Mouse (Mus musculus) hematopoietic stem cell, adult 5-6 weeks (primary cell): ENCODE results near the gene Tmem88. TPM values are rescaled to one million over a fixed set of nuclear protein-coding genes. Genes with fewer than 3 reads are reported as not detected.

Experiments
- total RNA-seq: library from RNA; stranded (forward); fragments of 172-1452, 232-1000 nt; gene quantifications from 2 replicates; pipeline ENCODE4 v1.2.3, GENCODE M21; 2017

Tmem88 gene
- total RNA-seq, 1 experiment from 2014 or later: 0.74 TPM

Other genes starting within 250 kb of the Tmem88 start
- gene Alox12b, start 241.2 kb downstream of the Tmem88 start, total RNA-seq: not detected in 2 replicates
- gene Alox8, start 200.4 kb downstream of the Tmem88 start, total RNA-seq: 0.30 TPM in 1 of 2 replicates, not detected in the other
- gene Gucy2e, start 161.2 kb downstream of the Tmem88 start, total RNA-seq: not detected in 2 replicates
- gene Cntrob, start 74.5 kb downstream of the Tmem88 start, total RNA-seq: 23.0 and 30.4 TPM in 2 replicates
- gene Trappc1, start 74.3 kb downstream of the Tmem88 start, total RNA-seq: 48.6 and 57.3 TPM in 2 replicates
- 1.1 TPM in 1 of 2 replicates, not detected in the other for gene Kcnab3, start 72.0 kb downstream of the Tmem88 start, total RNA-seq
- gene Rnf227, start 57.8 kb downstream of the Tmem88 start, total RNA-seq: 10.7 and 14.6 TPM in 2 replicates
- gene Chd3, start 28.8 kb downstream of the Tmem88 start, total RNA-seq: 98.4 and 128 TPM in 2 replicates
- 93.2 and 152 TPM in 2 replicates for gene Naa38, start 2.7 kb downstream of the Tmem88 start, total RNA-seq
- gene Cyb5d1, start 2.6 kb downstream of the Tmem88 start, total RNA-seq: 59.7 and 69.7 TPM in 2 replicates
- gene Kdm6b, start 15.4 kb upstream of the Tmem88 start, total RNA-seq: 4.4 and 12.4 TPM in 2 replicates
- under 0.01 TPM in 1 of 2 replicates, not detected in the other for gene Dnah2, start 150.9 kb upstream of the Tmem88 start, total RNA-seq
- gene Efnb3, start 162.0 kb upstream of the Tmem88 start, total RNA-seq: 0.10 TPM in 1 of 2 replicates, not detected in the other
- 4.6 and 6.4 TPM in 2 replicates for gene Wrap53, start 182.0 kb upstream of the Tmem88 start, total RNA-seq
- gene Trp53, start 182.1 kb upstream of the Tmem88 start, total RNA-seq: 68.4 and 96.6 TPM in 2 replicates
- gene Atp1b2, start 207.7 kb upstream of the Tmem88 start, total RNA-seq: 1.0 and 7.6 TPM in 2 replicates
- gene Shbg, start 219.7 kb upstream of the Tmem88 start, total RNA-seq: not detected in 2 replicates
- gene Sat2, start 223.8 kb upstream of the Tmem88 start, total RNA-seq: 1.4 TPM in 1 of 2 replicates, not detected in the other
- gene Fxr2, start 234.8 kb upstream of the Tmem88 start, total RNA-seq: 51.2 and 60.8 TPM in 2 replicates